Mouse (Mus musculus) forebrain, embryonic 12.5 days (tissue): Measurements from ENCODE around the gene Dnal4. TPM values are rescaled to one million over a fixed set of nuclear protein-coding genes. Genes with fewer than 3 reads are reported as not detected.

Experiments used
- ATAC-seq: fragments of 200-750 bp; cut with Nextera tagmentation; 2 replicates; pipeline ENCODE4 v1.8.0; 2017; ENCODE audit warnings: moderate TSS enrichment; ENCODE audit not compliant: low FRiP score
- H3K27ac ChIP-seq: fragments of 300-500 bp; sonication (generic); 2 replicates; pipeline ENCODE4 v1.5.1; 2016; ENCODE audit warnings: mild to moderate bottlenecking
- H3K27me3 ChIP-seq: fragments of 300-500 bp; sonication (generic); 2 replicates; pipeline ENCODE4 v1.6.1; 2016; ENCODE audit warnings: mild to moderate bottlenecking
- H3K36me3 ChIP-seq: fragments of 300-500 bp; sonication (generic); replicated peaks from 2 replicates; pipeline ENCODE4 v1.6.1; 2016; ENCODE audit warnings: mild to moderate bottlenecking
- H3K4me1 ChIP-seq: fragments of 300-500 bp; sonication (generic); 2 replicates; pipeline ENCODE4 v1.6.1; 2016
- H3K4me2 ChIP-seq: fragments of 300-500 bp; sonication (generic); 2 replicates; pipeline ENCODE4 v1.6.1; 2016; ENCODE audit warnings: mild to moderate bottlenecking, moderate library complexity
- H3K4me3 ChIP-seq: fragments of 300-500 bp; sonication (generic); replicated peaks from 2 replicates; pipeline ENCODE4 v1.5.1; 2016; ENCODE audit warnings: mild to moderate bottlenecking
- H3K9ac ChIP-seq: fragments of 300-500 bp; sonication (generic); 2 replicates; pipeline ENCODE4 v1.6.1; 2016; ENCODE audit warnings: mild to moderate bottlenecking
- H3K9me3 ChIP-seq: fragments of 300-500 bp; sonication (generic); 2 replicates; pipeline ENCODE4 v1.6.1; 2016
- WGBS: fragments of 180-500 bp; shearing (Covaris S2); methylation state at CpG from one replicate; pipeline ENCODE4 v1.1.7; 2016; 5-methylcytosine and 5-hydroxymethylcytosine counted together
- polyA plus RNA-seq: library from polyadenylated mRNA; unstranded; fragments of >200 nt; fragmentation: Nextera tagmentation; extraction: Ambion mirVana; gene quantifications from 2 replicates; pipeline ENCODE4 v1.2.1, GENCODE M21; 2016

Gene Dnal4
- polyA plus RNA-seq, 1 experiment from 2014 or later: 78.3 TPM

DNA sequence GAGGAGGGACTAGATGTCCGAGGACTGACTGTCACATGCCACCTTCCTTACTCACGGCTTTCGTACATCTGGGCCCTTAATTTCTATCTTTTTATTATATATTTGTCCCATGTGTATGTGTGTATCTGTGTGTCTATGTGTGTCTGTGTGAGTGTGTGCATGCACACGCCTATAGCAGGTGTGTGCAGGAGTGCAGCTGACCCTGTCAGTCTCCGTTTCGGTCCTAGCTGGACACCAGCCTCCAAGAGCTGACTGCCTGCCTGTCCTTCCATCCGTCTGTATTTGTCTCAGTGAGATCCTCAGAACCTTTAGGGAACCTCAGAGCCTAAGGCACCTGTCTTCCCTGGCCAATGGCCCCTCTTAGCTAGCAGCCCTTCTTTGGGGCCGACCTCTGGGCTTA lies 57.4 kb downstream of the Dnal4 start:
- no peaks in the 10 kb centered on the region for H3K4me1 ChIP-seq
- H3K4me3 ChIP-seq: no peak overlapping the region
- no peak overlapping the region for H3K4me2 ChIP-seq
- 92% methylated on average over 8 of the region's 8 CpGs for WGBS
- no peak overlapping the region for H3K9ac ChIP-seq
- H3K36me3 ChIP-seq: peaks cover 80% of the 10 kb centered on the region
- no peaks in the 10 kb centered on the region for H3K9me3 ChIP-seq
- no peak for ATAC-seq
- H3K27me3 ChIP-seq: no peaks in the 10 kb centered on the region
- H3K27ac ChIP-seq: no peak overlapping the region

DNA sequence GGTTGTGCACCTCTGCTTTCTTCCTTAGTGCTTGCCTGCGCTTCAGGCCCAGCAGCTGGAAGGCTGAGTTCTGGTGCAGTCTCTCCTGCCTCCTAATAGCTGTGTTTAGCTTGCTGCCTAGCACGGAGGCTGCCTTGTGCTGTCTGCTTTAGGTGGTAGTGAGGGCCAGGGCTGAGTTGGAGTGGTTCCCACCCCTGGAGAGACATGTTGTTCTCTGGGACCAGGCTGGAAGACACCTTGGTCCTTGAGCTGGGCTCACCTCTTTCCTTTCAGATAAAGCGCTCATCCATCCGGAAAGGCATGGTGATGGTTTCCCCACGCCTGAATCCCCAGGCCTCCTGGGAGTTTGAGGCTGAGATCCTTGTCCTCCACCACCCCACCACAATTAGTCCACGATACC lies 60.9 kb downstream of the Dnal4 start:
- no peak overlapping the region for H3K4me2 ChIP-seq
- H3K4me1 ChIP-seq: no peaks in the 10 kb centered on the region
- no peak for ATAC-seq
- H3K27ac ChIP-seq: no peak overlapping the region
- 83% methylated on average over 6 of the region's 6 CpGs for WGBS
- H3K9me3 ChIP-seq: no peaks in the 10 kb centered on the region
- H3K27me3 ChIP-seq: no peaks in the 10 kb centered on the region
- H3K9ac ChIP-seq: no peak overlapping the region
- peaks cover 98% of the 10 kb centered on the region for H3K36me3 ChIP-seq
- H3K4me3 ChIP-seq: no peak overlapping the region

DNA sequence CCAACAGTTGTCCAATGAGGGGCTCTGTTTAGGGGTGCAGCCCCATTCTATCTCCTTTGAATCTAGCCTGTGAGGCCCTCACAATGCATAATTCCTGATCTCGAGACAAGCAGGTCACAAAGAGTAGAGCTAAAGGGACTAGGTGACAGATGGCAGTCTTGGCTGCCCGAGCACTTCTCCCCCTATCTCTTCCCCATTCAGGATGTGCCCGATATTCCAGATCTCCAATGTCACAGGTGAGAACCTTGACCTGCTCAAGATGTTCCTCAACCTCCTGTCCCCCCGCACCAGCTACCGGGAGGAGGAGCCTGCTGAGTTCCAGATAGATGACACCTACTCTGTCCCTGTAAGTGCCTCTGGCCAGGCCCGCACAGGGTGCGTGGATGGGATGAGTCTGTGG lies 62.0 kb downstream of the Dnal4 start:
- WGBS: 93% methylated on average over 7 of the region's 7 CpGs
- H3K4me2 ChIP-seq: no peak overlapping the region
- no peak overlapping the region for H3K4me3 ChIP-seq
- H3K27ac ChIP-seq: no peak overlapping the region
- peaks cover 100% of the 10 kb centered on the region for H3K36me3 ChIP-seq
- H3K9ac ChIP-seq: no peak overlapping the region
- no peak for ATAC-seq
- no peaks in the 10 kb centered on the region for H3K27me3 ChIP-seq
- no peaks in the 10 kb centered on the region for H3K4me1 ChIP-seq
- no peaks in the 10 kb centered on the region for H3K9me3 ChIP-seq

Other genes with a start within 250 kb of the Dnal4 start
- 76.2 and 77.5 TPM in 2 replicates for gene Ddx17, start 231.1 kb downstream of the Dnal4 start, polyA plus RNA-seq
- 1.4 and 1.8 TPM in 2 replicates for gene Dmc1, start 172.7 kb downstream of the Dnal4 start, polyA plus RNA-seq
- gene Fam227a, start 118.9 kb downstream of the Dnal4 start, polyA plus RNA-seq: 5.1 and 5.4 TPM in 2 replicates
- gene Cby1, start 118.7 kb downstream of the Dnal4 start, polyA plus RNA-seq: 89.3 and 90.6 TPM in 2 replicates
- gene Tomm22, start 107.0 kb downstream of the Dnal4 start, polyA plus RNA-seq: 266 and 274 TPM in 2 replicates
- gene Josd1, start 89.9 kb downstream of the Dnal4 start, polyA plus RNA-seq: 24.1 and 24.5 TPM in 2 replicates
- 51.5 and 55.7 TPM in 2 replicates for gene Gtpbp1, start 87.0 kb downstream of the Dnal4 start, polyA plus RNA-seq
- 6.2 and 8.6 TPM in 2 replicates for gene Sun2, start 35.3 kb downstream of the Dnal4 start, polyA plus RNA-seq
- 7.2 and 8.0 TPM in 2 replicates for gene Nptxr, start 26.9 kb upstream of the Dnal4 start, polyA plus RNA-seq
- gene Npcd, start 56.4 kb upstream of the Dnal4 start, polyA plus RNA-seq: 0.87 TPM in 1 of 2 replicates, not detected in the other
- 31.1 and 31.5 TPM in 2 replicates for gene Cbx6, start 56.8 kb upstream of the Dnal4 start, polyA plus RNA-seq
- 7.4 and 8.4 TPM in 2 replicates for gene Apobec3, start 113.8 kb upstream of the Dnal4 start, polyA plus RNA-seq
- 3.3 and 3.6 TPM in 2 replicates for gene Cbx7, start 193.3 kb upstream of the Dnal4 start, polyA plus RNA-seq
- 2.1 and 2.3 TPM in 2 replicates for gene Pdgfb, start 237.1 kb upstream of the Dnal4 start, polyA plus RNA-seq